26 mouse cellular contexts compared by ENCODE assay signal in the genomic region with DNA sequence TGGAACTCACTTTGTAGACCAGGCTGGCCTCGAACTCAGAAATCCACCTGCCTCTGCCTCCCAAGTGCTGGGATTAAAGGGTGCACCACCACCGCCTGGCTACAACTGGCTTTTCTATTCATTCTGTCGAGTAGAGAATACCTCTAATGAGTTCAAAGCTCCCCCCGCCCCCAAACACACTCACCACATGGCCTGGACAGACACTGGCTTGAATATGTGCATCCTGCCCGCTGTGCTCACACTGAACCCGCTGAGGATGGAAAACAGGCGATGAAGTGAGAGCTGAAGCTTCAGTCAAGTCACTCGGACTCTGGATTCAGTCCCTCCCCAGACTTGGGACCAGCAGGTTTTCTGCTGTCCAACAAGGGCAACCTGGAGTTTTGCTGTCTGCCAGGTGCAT. TPM values are rescaled to one million over a fixed set of nuclear protein-coding genes. Genes with fewer than 3 reads are reported as not detected.
DNase-seq lines count a peak whose midpoint lies in the region; ATAC-seq and TF ChIP-seq lines count a peak whose summit lies in the region.
"Had no signal": no experiment of that assay in that cellular context is flagged by ENCODE, and none has a peak within 500 bp of the region (broad histone marks: within the 10 kb centered on the region; RNA-seq: fewer than 3 reads in every experiment).

No protein-coding gene starts in this region.

- peak overlapping the region; percentile 7; the same call in 1 of the 2 replicates for H3K27ac ChIP-seq in liver, embryonic 13.5 days
- H3K27ac ChIP-seq in liver, postnatal 0 days (ENCODE audit: low read depth): no peak overlapping the region
- 0 out of 2 replicates have a peak overlapping the region, but pooled peaks have one; percentile 30 for H3K27ac ChIP-seq in ES-E14 (ENCODE audit: insufficient read depth, low read depth, low read length, poor library complexity, severe bottlenecking)
- H3K27ac ChIP-seq: embryonic facial prominence, embryonic 10.5 days; embryonic facial prominence, embryonic 12.5 days; forebrain, embryonic 13.5 days; forebrain, embryonic 15.5 days had no signal

- no peaks in the 10 kb centered on the region for H3K27me3 ChIP-seq in liver, embryonic 13.5 days
- H3K27me3 ChIP-seq in liver, postnatal 0 days (ENCODE audit: insufficient read depth, low read length): no peaks in the 10 kb centered on the region
- H3K27me3 ChIP-seq: embryonic facial prominence, embryonic 12.5 days; forebrain, embryonic 13.5 days; forebrain, embryonic 15.5 days; Patski had no signal

- no peak overlapping the region for H3K4me3 ChIP-seq in liver, embryonic 13.5 days (replicated peaks)
- no peak overlapping the region for H3K4me3 ChIP-seq in liver, postnatal 0 days (ENCODE audit: low read depth, low read length)
- H3K4me3 ChIP-seq in ES-E14 (ENCODE audit: insufficient read depth in 1 of 2, low read depth in 1 of 2, low read length in 2 of 2, poor library complexity in 1 of 2, severe bottlenecking in 1 of 2): no peak overlapping the region
- H3K4me3 ChIP-seq: embryonic facial prominence, embryonic 10.5 days; embryonic facial prominence, embryonic 12.5 days; forebrain, embryonic 13.5 days; forebrain, embryonic 15.5 days had no signal

- TF ChIP-seq EP300 in liver, postnatal 0 days (IDR thresholded peaks at IDR 0.05; ENCODE audit: low read depth): no peak

- 76% methylated on average over 8 of the region's 8 CpGs for WGBS in liver, embryonic 13.5 days (ENCODE audit: insufficient replicate concordance)
- WGBS in liver, postnatal 0 days (ENCODE audit: insufficient replicate concordance): 85% methylated on average over 8 of the region's 8 CpGs

- no peak overlapping the region for H3K4me2 ChIP-seq in liver, embryonic 13.5 days
- H3K4me2 ChIP-seq in liver, postnatal 0 days (ENCODE audit: low read depth, low read length): no peak overlapping the region
- H3K4me2 ChIP-seq: embryonic facial prominence, embryonic 12.5 days; forebrain, embryonic 13.5 days; forebrain, embryonic 15.5 days had no signal

- H3K9me3 ChIP-seq in liver, embryonic 13.5 days (replicated peaks): no peaks in the 10 kb centered on the region
- H3K9me3 ChIP-seq in liver, postnatal 0 days (ENCODE audit: low read length): no peaks in the 10 kb centered on the region
- no peaks in the 10 kb centered on the region for H3K9me3 ChIP-seq in ES-E14 (ENCODE audit: control insufficient read depth, insufficient read depth, low read depth, low read length)
- H3K9me3 ChIP-seq: embryonic facial prominence, embryonic 12.5 days; forebrain, embryonic 13.5 days; forebrain, embryonic 15.5 days; G1E had no signal

- ATAC-seq in liver, embryonic 13.5 days (ENCODE audit: low read depth): no peak
- no peak for ATAC-seq in liver, postnatal 0 days
- ATAC-seq in megakaryocyte-erythroid progenitor cell, adult 5-6 weeks (replicated peaks; ENCODE audit: low FRiP score, low TSS enrichment, poor library complexity, severe bottlenecking): no peak
- ATAC-seq: activated CD4-positive, CD25-positive, alpha-beta regulatory T cell, adult 4 months; forebrain, embryonic 13.5 days; forebrain, embryonic 15.5 days; forebrain, postnatal 0 days; Patski had no signal

- DNase-seq in liver, embryonic 13.5 days: no peak
- no peak for DNase-seq in liver, postnatal 0 days
- DNase-seq in ES-E14 (ENCODE audit: low read depth, low spot score) (no peak), R1 (ENCODE audit: low read depth, low spot score) (peak; percentile 64)
- DNase-seq in embryo, embryonic 10.5 days (ENCODE audit: low spot score): no peak
- DNase-seq: adrenal gland, adult 8-10 months; adrenal gland, postnatal 14 days; adrenal gland, postnatal 36 days; cerebellum, adult 11-12 months; cerebellum, adult 2 months; cerebellum, adult 9-10 months; cerebellum, postnatal 10 days; cerebellum, postnatal 36 days; forebrain, postnatal 0 days had no signal

- peaks cover 79% of the 10 kb centered on the region for H3K36me3 ChIP-seq in liver, embryonic 13.5 days
- H3K36me3 ChIP-seq in liver, postnatal 0 days (replicated peaks; ENCODE audit: insufficient read depth, low read length): peaks cover 44% of the 10 kb centered on the region
- H3K36me3 ChIP-seq in ES-E14 (ENCODE audit: control insufficient read depth, insufficient read depth, low read length, poor library complexity, severe bottlenecking): peaks cover 11% of the 10 kb centered on the region; the same call in 1 of the 2 replicates

- TF ChIP-seq CTCF in liver, postnatal 0 days (IDR thresholded peaks at IDR 0.05; ENCODE audit: low read depth): no peak

- peaks cover 31% of the 10 kb centered on the region for H3K4me1 ChIP-seq in liver, embryonic 13.5 days (replicated peaks)
- H3K4me1 ChIP-seq in liver, postnatal 0 days (ENCODE audit: insufficient read depth): no peaks in the 10 kb centered on the region
- peaks cover 5 to 36% of the 10 kb centered on the region in 2 experiments for H3K4me1 ChIP-seq in ES-E14 (ENCODE audit: control insufficient read depth in 2 of 2, insufficient read depth in 2 of 2, low read length in 2 of 2, poor library complexity in 1 of 2)
- H3K4me1 ChIP-seq: embryonic facial prominence, embryonic 12.5 days; forebrain, embryonic 13.5 days; forebrain, embryonic 15.5 days had no signal

- in situ Hi-C loops in ES-E14 (cut with MboI; ENCODE audit: low sequenced_read_pairs in 2 of 2, unreplicated experiment in 2 of 2): no loop called here

- no peak overlapping the region for H3K9ac ChIP-seq in liver, embryonic 13.5 days
- H3K9ac ChIP-seq in liver, postnatal 0 days (replicated peaks): no peak overlapping the region
- H3K9ac ChIP-seq in ES-E14 (ENCODE audit: insufficient read depth, low read depth, low read length, poor library complexity, severe bottlenecking): no peak overlapping the region
- H3K9ac ChIP-seq: embryonic facial prominence, embryonic 12.5 days; forebrain, embryonic 13.5 days; forebrain, embryonic 15.5 days; forebrain, postnatal 0 days had no signal

TF ChIP-seq in ES-E14, 5 proteins besides CTCF, POLR2A, EP300 and RAD21:
- TF ChIP-seq ZC3H11A (IDR thresholded peaks at IDR 0.05; ENCODE audit: borderline replicate concordance, low read depth, low read length) (no peak), HCFC1 (IDR thresholded peaks at IDR 0.05; ENCODE audit: borderline replicate concordance, insufficient read depth, low read length) (no peak), ZNF384 (IDR thresholded peaks at IDR 0.05; ENCODE audit: low read depth, low read length) (no peak), CHD2 (IDR thresholded peaks at IDR 0.05; ENCODE audit: low read depth, low read length) (no peak), MAFK (IDR thresholded peaks at IDR 0.05; ENCODE audit: insufficient read depth, low read depth, low read length) (no peak)

RNA-seq across cellular contexts. Expression of gene Ssh1, which starts 33.3 kb away (rescaled TPM):
- 5.4 and 6.0 TPM in 2 replicates for polyA plus RNA-seq in liver, embryonic 13.5 days (2015; fragmentation: Nextera tagmentation; extraction: Ambion mirVana)
- 3.7 and 4.3 TPM in 2 replicates for polyA plus RNA-seq in liver, postnatal 0 days (2015; fragmentation: Nextera tagmentation; extraction: Ambion mirVana)
- 11.8 and 13.4 TPM in 2 replicates for total RNA-seq in ES-E14 (2012; rRNA removed)
- 12.5 and 20.6 TPM in 2 replicates for total RNA-seq in megakaryocyte-erythroid progenitor cell, adult 5-6 weeks (2014; fragmentation: Nextera tagmentation)
- total RNA-seq in megakaryocyte-erythroid progenitor cell, adult 5-6 weeks (2017): 3.7 and 5.1 TPM in 2 replicates

RNA-seq across cellular contexts. Expression of gene Dao, which starts 43.1 kb away (rescaled TPM):
- not detected in 2 replicates for polyA plus RNA-seq in liver, embryonic 13.5 days (2015; fragmentation: Nextera tagmentation; extraction: Ambion mirVana)
- polyA plus RNA-seq in liver, postnatal 0 days (2015; fragmentation: Nextera tagmentation; extraction: Ambion mirVana): not detected in 2 replicates
- total RNA-seq in ES-E14 (2012; rRNA removed): 0.16 and 0.18 TPM in 2 replicates
- not detected in 2 replicates for total RNA-seq in megakaryocyte-erythroid progenitor cell, adult 5-6 weeks (2014; fragmentation: Nextera tagmentation)
- not detected in 2 replicates for total RNA-seq in megakaryocyte-erythroid progenitor cell, adult 5-6 weeks (2017)
- total RNA-seq: adrenal gland, adult 8-10 months; adrenal gland, postnatal 14 days; adrenal gland, postnatal 36 days; common myeloid progenitor, adult 5-6 weeks; forebrain, postnatal 0 days; G1E had no signal
- polyA plus RNA-seq: C2C12; embryonic facial prominence, embryonic 10.5 days; embryonic facial prominence, embryonic 12.5 days; embryonic facial prominence, embryonic 14.5 days; forebrain, embryonic 11.5 days; forebrain, embryonic 13.5 days; forebrain, embryonic 15.5 days; forebrain, postnatal 0 days; G1E had no signal

RNA-seq across cellular contexts. Expression of gene Coro1c, which starts 51.9 kb away (rescaled TPM):
- 48.0 and 60.3 TPM in 2 replicates for polyA plus RNA-seq in liver, embryonic 13.5 days (2015; fragmentation: Nextera tagmentation; extraction: Ambion mirVana)
- polyA plus RNA-seq in liver, postnatal 0 days (2015; fragmentation: Nextera tagmentation; extraction: Ambion mirVana): 23.6 and 27.6 TPM in 2 replicates
- total RNA-seq in ES-E14 (2012; rRNA removed): 150 TPM in 2 replicates
- total RNA-seq in megakaryocyte-erythroid progenitor cell, adult 5-6 weeks (2014; fragmentation: Nextera tagmentation): 56.5 and 80.4 TPM in 2 replicates
- 75.7 and 78.0 TPM in 2 replicates for total RNA-seq in megakaryocyte-erythroid progenitor cell, adult 5-6 weeks (2017)
